Mouse (Mus musculus) liver (tissue): ENCODE measurements at regions not wholly inside any gene's neighbourhood (a gene's known extent, or its start where the extent isn't known, plus 50 kb on each side); places are given as distances from the start of the nearest gene placed in this dataset.
A peak's percentile ranks its signal among the peaks of the same experiment; 100 is the strongest.

Experiments used
- DNase-seq: peaks from one replicate; pipeline ENCODE4 v3.0.0-alpha.2; 2020; ENCODE audit warnings: mixed read lengths

GRCm38 (mm10) chr6:31221490-31221889 lies 177.0 kb upstream of the Mkln1 start:
- DNase-seq: no peak

- no peak for DNase-seq
Observed at GRCm38 (mm10) chr6:31222024-31222579, 176.4 kb upstream of the Mkln1 start.

- DNase-seq: no peak
Observed at GRCm38 (mm10) chr6:31227406-31227805, 171.1 kb upstream of the Mkln1 start.

DNA sequence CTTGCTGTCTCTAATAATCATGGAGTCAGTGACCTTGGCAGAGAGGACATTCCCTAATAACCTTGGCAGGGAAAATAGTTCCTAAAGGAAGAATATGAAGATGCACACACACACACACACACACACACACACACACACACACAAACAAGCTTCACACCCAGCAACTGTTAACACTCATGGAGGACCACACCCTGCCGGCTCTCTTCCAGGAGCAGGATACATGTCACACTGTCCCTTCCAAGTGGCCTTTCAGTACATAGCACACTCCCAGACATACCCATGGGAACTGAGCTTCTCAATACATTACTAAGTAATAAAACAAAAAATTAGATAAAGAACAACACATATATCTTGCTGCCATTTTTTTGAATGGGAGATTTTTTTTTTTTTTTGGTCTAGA lies 170.5 kb upstream of the Mkln1 start:
- DNase-seq: no peak

DNA sequence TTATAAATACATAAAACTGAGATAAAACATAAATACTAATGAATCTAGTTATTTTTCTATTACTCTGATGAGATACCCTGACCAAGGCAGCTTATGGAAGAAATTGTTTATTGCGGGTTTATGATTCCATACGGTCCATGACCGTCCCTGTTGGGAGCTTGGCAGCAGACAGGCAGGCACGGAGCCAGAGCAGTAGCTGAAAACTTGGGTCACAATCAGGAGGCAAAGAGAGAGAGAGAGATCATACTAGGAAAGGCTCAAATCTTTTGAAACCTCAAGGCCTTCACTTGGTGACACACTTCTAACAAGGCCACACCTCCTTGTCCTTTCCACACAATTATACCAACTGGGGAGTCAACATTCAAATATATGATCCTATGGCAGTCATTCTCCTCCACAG lies 166.7 kb upstream of the Mkln1 start:
- no peak for DNase-seq

- no peak for DNase-seq
Observed at GRCm38 (mm10) chr6:31233252-31233993, 165.1 kb upstream of the Mkln1 start.

GRCm38 (mm10) chr6:31240051-31240450 lies 158.5 kb upstream of the Mkln1 start:
- no peak for DNase-seq

- DNase-seq: no peak
Observed at GRCm38 (mm10) chr6:31250526-31250925, 148.0 kb upstream of the Mkln1 start.

- DNase-seq: peak; percentile 70
Observed at GRCm38 (mm10) chr6:31253251-31253935, 145.1 kb upstream of the Mkln1 start.

- no peak for DNase-seq
Observed at GRCm38 (mm10) chr6:31260645-31261345, 137.7 kb upstream of the Mkln1 start.

DNA sequence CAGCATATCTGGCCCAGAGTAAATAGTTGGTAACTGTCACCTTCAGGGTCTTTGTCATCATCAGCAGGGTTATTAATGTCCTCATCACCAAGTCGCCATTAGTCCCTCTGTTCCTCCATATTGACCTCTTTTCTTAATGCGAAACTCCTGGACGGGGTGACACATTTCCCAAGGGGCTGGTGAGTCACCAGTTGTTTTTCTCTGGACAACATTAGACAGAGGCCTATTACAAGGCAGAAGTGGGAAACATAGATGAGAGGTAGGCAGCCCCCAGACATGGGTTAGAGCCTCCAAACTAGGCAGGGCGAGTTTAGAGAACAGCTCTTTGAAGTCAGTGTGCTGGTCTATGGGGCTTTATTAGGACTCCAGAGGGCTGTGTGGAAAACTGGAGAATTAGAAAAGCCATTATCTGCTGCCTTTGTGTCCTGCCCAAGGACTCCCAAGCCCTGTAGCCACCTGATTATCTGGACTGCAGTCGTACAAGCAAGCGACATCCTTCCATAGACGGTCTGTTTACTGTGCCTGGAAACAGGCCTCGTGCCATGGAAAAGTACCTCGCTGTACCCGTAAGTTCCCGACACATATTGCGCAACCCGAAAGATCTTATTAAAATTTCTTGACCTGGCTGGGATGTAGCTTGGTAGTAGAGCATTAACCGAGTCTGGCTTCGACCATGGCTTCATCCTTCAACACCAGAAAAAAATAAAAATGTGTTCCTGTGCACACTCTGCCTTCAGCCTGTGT lies 136.6 kb upstream of the Mkln1 start:
- no peak for DNase-seq

DNA sequence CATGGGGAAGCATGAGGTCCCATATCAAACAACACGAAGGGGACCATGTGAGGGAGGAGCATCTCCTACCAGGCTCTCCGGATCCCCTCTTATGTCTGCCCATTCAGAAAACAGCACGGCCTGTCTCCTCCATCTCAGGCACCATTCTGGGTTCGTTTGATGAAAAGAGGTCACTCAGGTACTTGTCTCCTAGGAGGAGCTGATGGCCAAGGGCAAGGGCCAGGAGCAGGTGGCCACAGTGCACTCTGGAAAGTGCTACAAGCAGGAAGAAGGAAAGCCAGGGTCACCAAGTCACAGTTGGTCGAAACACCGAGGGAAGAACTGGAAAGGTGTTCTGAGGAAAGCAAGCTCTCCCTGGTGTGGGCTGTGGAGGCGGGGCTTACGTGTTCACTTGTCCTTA lies 135.9 kb upstream of the Mkln1 start:
- DNase-seq: no peak

DNA sequence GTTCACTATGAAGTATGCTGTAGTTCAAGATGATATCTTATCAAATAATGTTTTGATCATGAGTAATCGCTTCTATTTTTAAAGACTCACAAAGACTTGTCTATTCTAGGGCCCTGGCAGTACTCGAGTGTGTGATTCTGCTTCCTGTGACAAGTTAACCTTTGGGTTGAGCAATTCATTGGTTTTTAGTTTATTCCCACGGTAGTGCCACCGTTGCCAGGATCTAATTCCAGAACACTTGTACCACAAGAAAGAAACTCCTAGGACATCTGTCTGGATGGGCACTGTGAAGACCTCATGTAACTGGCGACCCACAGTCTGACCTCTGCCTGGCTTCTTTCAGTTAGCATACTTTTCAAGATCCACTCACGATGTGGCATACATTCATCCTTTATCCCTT lies 134.7 kb upstream of the Mkln1 start:
- DNase-seq: no peak

- no peak for DNase-seq
Observed at GRCm38 (mm10) chr6:31266441-31267040, 132.0 kb upstream of the Mkln1 start.

DNA sequence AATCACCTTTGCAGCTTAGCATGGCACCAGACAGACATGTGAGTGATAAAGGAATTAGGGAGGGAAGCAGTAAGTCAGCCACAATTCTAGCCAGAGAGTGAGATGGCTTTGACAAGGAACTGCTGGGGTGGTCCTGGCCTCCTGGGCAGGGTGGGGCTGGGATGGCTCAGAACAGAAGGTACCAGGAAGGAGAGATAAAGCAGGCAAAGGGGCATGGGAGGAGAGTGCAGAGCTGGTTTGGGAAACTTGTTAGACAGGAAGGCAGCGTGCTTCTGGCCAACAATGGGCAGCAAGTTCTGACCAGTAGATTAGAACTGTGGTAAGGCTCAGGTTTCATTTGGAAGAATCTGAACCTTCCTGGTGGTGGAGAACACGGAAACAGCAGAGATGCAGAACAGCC lies 130.5 kb upstream of the Mkln1 start:
- no peak for DNase-seq

- no peak for DNase-seq
Observed at GRCm38 (mm10) chr6:31273816-31274215, 124.7 kb upstream of the Mkln1 start.

DNA sequence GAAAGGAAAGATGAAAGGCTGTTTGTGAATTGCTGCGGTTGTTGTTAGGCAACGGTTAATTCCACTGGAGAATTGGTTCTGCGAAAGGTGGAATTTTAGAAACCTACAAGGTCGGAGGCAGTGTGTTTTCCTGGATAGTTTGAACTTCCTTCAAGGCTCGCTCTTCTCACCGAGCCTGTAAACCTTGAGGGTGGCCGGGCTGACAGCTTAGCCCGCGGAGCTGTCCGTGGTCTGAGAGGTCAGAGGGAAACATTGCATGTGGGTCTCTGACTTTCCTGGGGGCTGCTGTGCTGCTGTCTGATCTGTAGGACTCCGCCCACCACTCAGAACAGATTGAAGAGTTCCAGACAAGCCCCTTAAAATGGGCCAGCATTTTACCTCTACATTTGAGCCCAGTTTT lies 124.3 kb upstream of the Mkln1 start:
- DNase-seq: no peak

- no peak for DNase-seq
Observed at GRCm38 (mm10) chr6:31277792-31278191, 120.7 kb upstream of the Mkln1 start.

GRCm38 (mm10) chr6:31283973-31284372 lies 114.6 kb upstream of the Mkln1 start:
- no peak for DNase-seq

- DNase-seq: no peak
Observed at GRCm38 (mm10) chr6:31284390-31284789, 114.1 kb upstream of the Mkln1 start.

DNA sequence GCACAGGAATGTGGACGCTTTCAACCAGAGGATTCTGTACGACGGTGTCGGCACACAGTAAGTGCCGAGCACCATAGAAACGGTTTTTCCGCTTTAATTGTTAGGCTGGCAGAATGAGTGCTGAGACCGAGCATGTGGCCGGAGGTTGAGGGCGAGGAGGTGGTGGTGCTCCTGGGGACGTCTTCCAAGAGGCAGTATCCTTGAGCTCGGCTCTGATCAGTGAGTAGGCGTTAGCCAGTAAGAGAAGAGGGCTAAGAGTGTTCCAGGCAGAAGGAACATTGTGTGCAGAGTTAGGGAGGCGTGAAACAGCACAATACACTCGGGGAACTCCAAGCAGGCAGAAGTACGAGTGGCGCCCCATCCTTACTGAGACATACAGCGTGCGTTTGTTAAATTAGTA lies 113.5 kb upstream of the Mkln1 start:
- no peak for DNase-seq

DNA sequence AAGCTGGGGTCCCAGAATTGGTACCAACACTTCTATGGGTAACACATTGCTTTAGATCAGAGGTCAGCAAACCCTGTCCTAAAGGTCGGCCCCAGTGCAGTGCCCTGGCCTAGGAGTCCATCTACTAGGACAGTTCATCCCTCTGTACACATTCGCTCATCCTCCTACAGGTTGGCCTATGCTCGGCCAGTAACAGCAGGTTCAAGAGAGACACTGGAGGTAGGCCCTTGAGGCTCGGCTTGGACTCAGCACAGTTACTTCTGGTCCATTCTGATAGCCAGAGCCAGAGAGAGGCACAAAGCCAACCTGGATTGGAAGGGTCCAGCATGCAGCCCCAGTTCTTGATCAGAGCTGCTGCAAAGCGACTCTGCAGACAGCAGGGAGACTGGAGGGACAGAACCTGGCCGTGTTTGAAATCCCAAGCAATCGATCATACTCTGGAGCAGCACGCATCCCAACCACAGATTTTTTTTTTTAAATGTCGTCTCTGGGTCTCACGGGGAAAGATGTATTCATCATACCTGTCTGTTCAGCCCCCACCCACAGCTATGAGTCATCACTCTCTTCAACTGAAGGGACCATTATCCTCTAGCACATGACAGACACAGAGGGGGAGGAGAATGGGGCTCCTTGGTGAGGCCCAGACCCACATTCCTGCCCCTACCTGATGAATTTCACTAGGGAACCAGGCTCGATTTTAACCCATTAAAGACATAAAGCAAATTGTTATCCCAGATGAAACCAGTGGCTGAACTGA lies 112.4 kb upstream of the Mkln1 start:
- no peak for DNase-seq
